Mouse (Mus musculus) midbrain, embryonic 10.5 days (tissue): Measurements from ENCODE around the gene Isoc2b. TPM values are rescaled to one million over a fixed set of nuclear protein-coding genes. Genes with fewer than 3 reads are reported as not detected.
"Not testable (repeated sequence)": the region's sequence is repeated elsewhere in the genome, so short reads cannot be mapped to it uniquely, and the experiment has no call there.

ENCODE experiments used
- DNase-seq: peaks from one replicate; pipeline ENCODE4 v3.0.0-alpha.2; 2017; ENCODE audit warnings: low spot score
- H3K27ac ChIP-seq: fragments of 300-500 bp; sonication (generic); replicated peaks from 2 replicates; pipeline ENCODE4 v1.5.1; 2016; ENCODE audit warnings: mild to moderate bottlenecking
- H3K27me3 ChIP-seq: fragments of 300-500 bp; sonication (generic); 2 replicates; pipeline ENCODE4 v1.6.1; 2016; ENCODE audit warnings: low read depth, mild to moderate bottlenecking; ENCODE audit not compliant: poor library complexity, severe bottlenecking
- H3K36me3 ChIP-seq: fragments of 300-500 bp; sonication (generic); 2 replicates; pipeline ENCODE4 v1.6.1; 2016; ENCODE audit warnings: mild to moderate bottlenecking, moderate library complexity
- H3K4me1 ChIP-seq: fragments of 300-500 bp; sonication (generic); 2 replicates; pipeline ENCODE4 v1.6.1; 2016
- H3K4me3 ChIP-seq: fragments of 300-500 bp; sonication (generic); 2 replicates; pipeline ENCODE4 v1.5.1; 2016; ENCODE audit warnings: mild to moderate bottlenecking, moderate library complexity
- H3K9me3 ChIP-seq: fragments of 300-500 bp; sonication (generic); replicated peaks from 2 replicates; pipeline ENCODE4 v1.6.1; 2016; ENCODE audit warnings: mild to moderate bottlenecking
- WGBS: fragments of 180-500 bp; shearing (Covaris S2); methylation state at CpG from one replicate; pipeline ENCODE4 v1.1.7; 2016; 5-methylcytosine and 5-hydroxymethylcytosine counted together
- polyA plus RNA-seq: library from polyadenylated mRNA; unstranded; fragments of >200 nt; fragmentation: Nextera tagmentation; extraction: Ambion mirVana; gene quantifications from 2 replicates; pipeline ENCODE4 v1.2.1, GENCODE M21; 2016

The Isoc2b gene
- polyA plus RNA-seq, 1 experiment from 2014 or later = 2.8 TPM

GRCm38 (mm10) chr7:4864130-4864845 lies 5.8 kb downstream of the Isoc2b start:
- Histone ChIP-seq H3K27ac (no peak overlapping the region), H3K4me3 (no peak overlapping the region), H3K9me3 (no peaks in the 10 kb centered on the region; the same call in 1 of the 2 replicates), H3K36me3 (no peaks in the 10 kb centered on the region), H3K27me3 (no peaks in the 10 kb centered on the region), H3K4me1 (peaks cover 17% of the 10 kb centered on the region)
- WGBS = 87% methylated on average over 5 of the region's 5 CpGs
- no peak for DNase-seq

GRCm38 (mm10) chr7:4863541-4864080 lies 6.4 kb downstream of the Isoc2b start:
- H3K4me1 ChIP-seq = peaks cover 17% of the 10 kb centered on the region
- H3K27ac ChIP-seq = no peak overlapping the region
- no peaks in the 10 kb centered on the region for H3K27me3 ChIP-seq
- DNase-seq = no peak
- WGBS = 74% methylated on average over 7 of the region's 7 CpGs
- H3K4me3 ChIP-seq = no peak overlapping the region
- no peaks in the 10 kb centered on the region for H3K36me3 ChIP-seq
- no peaks in the 10 kb centered on the region; the same call in 1 of the 2 replicates for H3K9me3 ChIP-seq

- Histone ChIP-seq H3K27me3 (no peaks in the 10 kb centered on the region), H3K27ac (no peak overlapping the region), H3K9me3 (no peaks in the 10 kb centered on the region; the same call in 1 of the 2 replicates), H3K4me1 (peaks cover 17% of the 10 kb centered on the region), H3K36me3 (no peaks in the 10 kb centered on the region), H3K4me3 (no peak overlapping the region)
- WGBS = 73% methylated on average over 1 of the region's 1 CpGs
- DNase-seq = no peak
These were observed 7.0 kb downstream of the Isoc2b start for GRCm38 (mm10) chr7:4863041-4863440.

GRCm38 (mm10) chr7:4860926-4861325 lies 9.1 kb downstream of the Isoc2b start:
- not testable (repeated sequence) for H3K4me3 ChIP-seq, DNase-seq, H3K4me1 ChIP-seq, H3K9me3 ChIP-seq, H3K27ac ChIP-seq, H3K36me3 ChIP-seq, H3K27me3 ChIP-seq
- 78% methylated on average over 3 of the region's 3 CpGs for WGBS

GRCm38 (mm10) chr7:4859418-4859978 lies 10.6 kb downstream of the Isoc2b start:
- Histone ChIP-seq H3K4me3 (no peak overlapping the region), H3K36me3 (no peaks in the 10 kb centered on the region), H3K9me3 (no peaks in the 10 kb centered on the region), H3K4me1 (no peaks in the 10 kb centered on the region), H3K27ac (no peak overlapping the region), H3K27me3 (no peaks in the 10 kb centered on the region)
- WGBS = 85% methylated on average over 12 of the region's 12 CpGs
- DNase-seq = no peak

GRCm38 (mm10) chr7:4857321-4857720 lies 12.7 kb downstream of the Isoc2b start:
- DNase-seq = no peak
- Histone ChIP-seq H3K4me3 (no peak overlapping the region), H3K9me3 (no peaks in the 10 kb centered on the region), H3K36me3 (no peaks in the 10 kb centered on the region), H3K27ac (no peak overlapping the region), H3K27me3 (no peaks in the 10 kb centered on the region), H3K4me1 (no peaks in the 10 kb centered on the region)
- 68% methylated on average over 7 of the region's 7 CpGs for WGBS

- DNase-seq = no peak
- 88% methylated on average over 9 of the region's 9 CpGs for WGBS
- Histone ChIP-seq H3K27me3 (no peaks in the 10 kb centered on the region), H3K36me3 (no peaks in the 10 kb centered on the region), H3K4me3 (no peak overlapping the region), H3K27ac (no peak overlapping the region), H3K9me3 (no peaks in the 10 kb centered on the region), H3K4me1 (no peaks in the 10 kb centered on the region)
These were observed 13.6 kb downstream of the Isoc2b start for GRCm38 (mm10) chr7:4856508-4856907.

GRCm38 (mm10) chr7:4853613-4854012 lies 16.4 kb downstream of the Isoc2b start:
- no peak overlapping the region for H3K4me3 ChIP-seq
- no peak overlapping the region for H3K27ac ChIP-seq
- DNase-seq = no peak
- H3K9me3 ChIP-seq = no peaks in the 10 kb centered on the region
- no peaks in the 10 kb centered on the region for H3K4me1 ChIP-seq
- H3K36me3 ChIP-seq = no peaks in the 10 kb centered on the region
- 85% methylated on average over 3 of the region's 3 CpGs for WGBS
- H3K27me3 ChIP-seq = no peaks in the 10 kb centered on the region

GRCm38 (mm10) chr7:4851315-4851688 lies 18.8 kb downstream of the Isoc2b start:
- 70% methylated on average over 8 of the region's 8 CpGs for WGBS
- H3K9me3 ChIP-seq = 0 out of 2 replicates have a peak, but pooled peaks cover 6% of the 10 kb centered on the region
- peaks cover 11% of the 10 kb centered on the region for H3K27me3 ChIP-seq
- no peaks in the 10 kb centered on the region for H3K4me1 ChIP-seq
- no peak overlapping the region for H3K4me3 ChIP-seq
- H3K27ac ChIP-seq = no peak overlapping the region
- H3K36me3 ChIP-seq = no peaks in the 10 kb centered on the region
- DNase-seq = no peak

- 81% methylated on average over 11 of the region's 11 CpGs for WGBS
- Histone ChIP-seq H3K27me3 (peaks cover 16% of the 10 kb centered on the region), H3K36me3 (no peaks in the 10 kb centered on the region), H3K27ac (no peak overlapping the region), H3K9me3 (0 out of 2 replicates have a peak, but pooled peaks cover 6% of the 10 kb centered on the region), H3K4me3 (no peak overlapping the region), H3K4me1 (no peaks in the 10 kb centered on the region)
- DNase-seq = no peak
These were observed 19.3 kb downstream of the Isoc2b start for GRCm38 (mm10) chr7:4850621-4851314.

- DNase-seq = no peak
- H3K27me3 ChIP-seq = peaks cover 29% of the 10 kb centered on the region
- 64% methylated on average over 9 of the region's 9 CpGs for WGBS
- no peaks in the 10 kb centered on the region for H3K36me3 ChIP-seq
- H3K9me3 ChIP-seq = 0 out of 2 replicates have a peak, but pooled peaks cover 6% of the 10 kb centered on the region
- peaks cover 8% of the 10 kb centered on the region for H3K4me1 ChIP-seq
- no peak overlapping the region for H3K27ac ChIP-seq
- H3K4me3 ChIP-seq = no peak overlapping the region
These were observed 20.7 kb downstream of the Isoc2b start for GRCm38 (mm10) chr7:4849372-4849771.

GRCm38 (mm10) chr7:4844917-4845309 lies 25.1 kb downstream of the Isoc2b start:
- H3K4me1 ChIP-seq = peaks cover 33% of the 10 kb centered on the region
- DNase-seq = peak; percentile 88
- H3K9me3 ChIP-seq = 0 out of 2 replicates have a peak, but pooled peaks cover 6% of the 10 kb centered on the region
- peak overlapping the region; percentile 67 for H3K27ac ChIP-seq
- H3K27me3 ChIP-seq = peaks cover 72% of the 10 kb centered on the region
- peak overlapping the region; percentile 65 for H3K4me3 ChIP-seq
- H3K36me3 ChIP-seq = no peaks in the 10 kb centered on the region
- WGBS = under 1% methylated on average over 13 of the region's 13 CpGs
